Mouse (Mus musculus): Measurements from ENCODE around the gene Nol11. TPM values are rescaled to one million over a fixed set of nuclear protein-coding genes. Genes with fewer than 3 reads are reported as not detected.

Nol11 gene
- total and polyA plus RNA-seq, 3 experiments = 58.5 to 110 (median 93.8) TPM

DNA sequence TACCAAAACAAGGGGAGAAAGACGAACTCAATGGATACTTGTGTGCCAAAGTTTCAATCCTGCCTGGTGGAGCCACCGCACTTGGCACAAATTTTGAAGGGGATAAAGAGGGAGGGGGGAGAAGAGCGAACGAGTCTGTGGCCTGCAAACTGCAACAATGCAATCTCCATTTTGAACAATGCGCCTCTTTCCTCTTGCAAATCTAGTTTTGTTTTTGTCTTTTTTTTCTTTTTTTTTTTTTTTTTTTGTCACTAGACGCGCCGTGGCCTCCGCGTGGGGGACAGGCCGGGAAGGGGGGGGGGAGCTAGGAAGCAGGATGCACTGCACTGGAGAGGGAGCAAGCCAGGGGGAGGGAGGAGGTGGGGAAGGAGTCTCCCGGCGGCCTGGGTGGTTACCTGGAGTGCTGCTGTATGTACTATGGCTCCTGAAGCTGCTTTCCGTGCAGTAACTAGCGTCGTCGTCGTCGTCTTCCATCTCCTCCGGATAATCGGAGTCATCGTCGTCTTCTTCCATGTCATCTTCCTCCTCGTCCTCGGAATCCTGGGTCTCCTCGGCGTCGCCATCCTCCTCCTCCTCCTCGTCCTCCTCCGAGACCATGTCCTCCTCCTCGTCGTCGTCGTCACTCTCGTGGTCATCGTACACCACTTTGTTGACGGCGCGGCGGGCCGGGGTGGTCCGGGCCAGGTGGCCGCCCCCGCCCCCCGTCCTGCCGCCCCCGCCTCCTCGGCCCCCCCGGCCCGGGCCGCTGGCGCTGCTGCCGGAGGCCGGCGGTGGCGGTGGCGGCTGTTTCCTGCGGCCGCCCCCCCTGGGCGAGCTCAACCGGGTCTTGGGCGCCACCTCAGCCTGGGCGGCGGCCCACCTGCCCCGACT is 58.1 kb downstream of the Nol11 start:
- H3K4me1 ChIP-seq (ENCODE audit: control insufficient read depth in 1 of 2, insufficient read depth in 2 of 2, low read length in 2 of 2) = peaks cover 0 to 7% of the 10 kb centered on the region in 2 experiments; a peak in 3 of 4 replicates
- peak overlapping the region; percentile 94 to 97 for H3K4me3 ChIP-seq (ENCODE audit: control insufficient read depth in 1 of 2, insufficient read depth in 1 of 2, low read depth in 2 of 2, low read length in 2 of 2)
- peak; percentile 74 for DNase-seq (ENCODE audit: low read depth, low spot score)
- peaks cover 50% of the 10 kb centered on the region for H3K79me2 ChIP-seq (ENCODE audit: control insufficient read depth, insufficient read depth, low read length, poor library complexity)
- peaks cover 0 to 19% of the 10 kb centered on the region in 2 experiments; a peak in 2 of 4 replicates for H3K36me3 ChIP-seq (ENCODE audit: control insufficient read depth in 1 of 2, insufficient read depth in 2 of 2, low read length in 2 of 2)
- H3K27me3 ChIP-seq (ENCODE audit: control insufficient read depth in 1 of 2, insufficient read depth in 2 of 2, low read length in 2 of 2) = no peaks in the 10 kb centered on the region
- peak overlapping the region; percentile 68 for H3K27ac ChIP-seq (ENCODE audit: control insufficient read depth, low read depth, low read length)
- TF ChIP-seq TBP (IDR thresholded peaks at IDR 0.05; ENCODE audit: low read depth, low read length) (0 out of 2 replicates have a peak, but pooled peaks have one; percentile 7), MXI1 (IDR thresholded peaks at IDR 0.05; ENCODE audit: low read depth, low read length) (peak; percentile 74), HCFC1 (IDR thresholded peaks at IDR 0.05; ENCODE audit: low read depth, low read length) (peak; percentile 42; the same call in 1 of the 2 replicates), POLR2A (IDR thresholded peaks at IDR 0.05; ENCODE audit: control insufficient read depth in 1 of 2, insufficient read depth in 1 of 2, low read depth in 1 of 2, low read length in 2 of 2, poor library complexity in 1 of 2) (peak in 1 of 2 experiments; percentile 38; a peak in 2 of 4 replicates), ZMIZ1 (IDR thresholded peaks at IDR 0.05; ENCODE audit: low read depth, low read length) (0 out of 2 replicates have a peak, but pooled peaks have one; percentile 28), ZKSCAN1 (IDR thresholded peaks at IDR 0.05; ENCODE audit: low read depth, low read length) (no peak), SIN3A (IDR thresholded peaks at IDR 0.05; ENCODE audit: low read length) (peak; percentile 59), MYC (IDR thresholded peaks at IDR 0.05; ENCODE audit: low read depth, low read length) (peak; percentile 46; the same call in 1 of the 2 replicates), KAT2A (conservative IDR thresholded peaks at IDR 0.05; ENCODE audit: low read depth, low read length) (no peak; the same call in 1 of the 2 replicates), ELF1 (IDR thresholded peaks at IDR 0.05; ENCODE audit: low read depth, low read length) (0 out of 2 replicates have a peak, but pooled peaks have one; percentile 13), POLR2AphosphoS5 (IDR thresholded peaks at IDR 0.05; ENCODE audit: borderline replicate concordance, low read depth, low read length) (no peak), USF1 (IDR thresholded peaks at IDR 0.05; ENCODE audit: low read depth, low read length) (peak; percentile 10; the same call in 1 of the 2 replicates), ZNF384 (IDR thresholded peaks at IDR 0.05; ENCODE audit: low read depth, low read length) (peak; percentile 65), MAZ (IDR thresholded peaks at IDR 0.05; ENCODE audit: low read depth, low read length) (peak; percentile 74), RCOR1 (IDR thresholded peaks at IDR 0.05; ENCODE audit: low read depth, low read length) (no peak), ETS1 (IDR thresholded peaks at IDR 0.05; ENCODE audit: low read depth, low read length) (no peak), ZC3H11A (IDR thresholded peaks at IDR 0.05; ENCODE audit: low read depth, low read length) (no peak), SMC3 (IDR thresholded peaks at IDR 0.05; ENCODE audit: low read depth, low read length) (no peak), UBTF (IDR thresholded peaks at IDR 0.05; ENCODE audit: borderline replicate concordance, insufficient read depth, low read depth, low read length) (peak; percentile 45; the same call in 1 of the 2 replicates), MAX (IDR thresholded peaks at IDR 0.05; ENCODE audit: low read length) (peak; percentile 64), NRF1 (IDR thresholded peaks at IDR 0.05; ENCODE audit: insufficient read depth, low read depth, low read length, poor library complexity, severe bottlenecking) (no peak), RAD21 (IDR thresholded peaks at IDR 0.05; ENCODE audit: low read depth, low read length) (no peak)
- H3K9ac ChIP-seq (ENCODE audit: control insufficient read depth, low read depth, low read length, poor library complexity, severe bottlenecking) = peak overlapping the region; percentile 82
- H3K9me3 ChIP-seq (replicated peaks; ENCODE audit: insufficient read depth, low read length) = no peaks in the 10 kb centered on the region

All from MEL (cell line).